Mouse (Mus musculus) lung, adult 2 months (tissue): Measurements from ENCODE around the gene Serpinh1.

Experiments
- CTCF ChIP-seq: fragments of 200-500 bp; IDR thresholded peaks from 2 replicates; pipeline ENCODE4 v1.5.1; 2011; ENCODE audit warnings: mild to moderate bottlenecking, low read length, control low read depth; ENCODE audit not compliant: insufficient read depth
- POLR2A ChIP-seq: fragments of 200-500 bp; IDR thresholded peaks from 2 replicates; pipeline ENCODE4 v1.6.1; 2011; ENCODE audit warnings: low read depth, mild to moderate bottlenecking, control low read depth, low read length, borderline replicate concordance; ENCODE audit errors: extremely low read depth

- TF ChIP-seq CTCF, result no peak
- no peak for TF ChIP-seq POLR2A
Measured at GRCm38 (mm10) chr7:99380491-99381213, 27.6 kb upstream of the Serpinh1 start.
